Mouse (Mus musculus) ES-Bruce4 (cell line): Measurements from ENCODE around the gene Prl7d1.

Experiments used
- CTCF ChIP-seq: IDR thresholded peaks from one replicate; pipeline ENCODE4 v1.8.1; 2011; ENCODE audit warnings: low read depth, low read length
- EP300 ChIP-seq: IDR thresholded peaks from 2 replicates; pipeline ENCODE4 v1.6.1; 2011; ENCODE audit warnings: low read depth, low read length; ENCODE audit not compliant: insufficient read depth
- POLR2A ChIP-seq: IDR thresholded peaks from one replicate; pipeline ENCODE4 v1.8.1; 2011; ENCODE audit warnings: low read length; ENCODE audit not compliant: insufficient read depth

- TF ChIP-seq CTCF (no peak), POLR2A (no peak), EP300 (no peak)
Observed at GRCm38 (mm10) chr13:27667936-27668335, 48.6 kb downstream of the Prl7d1 start, which contains the start of gene Prl7a2.
